Mouse (Mus musculus) adrenal gland (tissue): ENCODE measurements around the gene Map3k1.

ENCODE experiments used
- intact Hi-C: fragments of 180-260 bp; cut with DNase I; formaldehyde crosslinking; loops from one replicate; pipeline ENCODE4 v1.15.1; 2025

Gene Map3k1

GRCm38 (mm10) chr13:111792130-111792974 is 16.4 kb downstream of the Map3k1 start:
- intact Hi-C loops = no loop called here

GRCm38 (mm10) chr13:111791596-111791995 is 17.2 kb downstream of the Map3k1 start:
- intact Hi-C loops = no loop called here

- intact Hi-C loops = loop anchor here (5.0 kb wide), 2 partner anchors 408 to 473 kb away; no protein-coding TSS in a partner anchor
Measured at GRCm38 (mm10) chr13:111789420-111790065, 19.2 kb downstream of the Map3k1 start.

GRCm38 (mm10) chr13:111788882-111789281 is 19.9 kb downstream of the Map3k1 start:
- intact Hi-C loops = loop anchor here (5.0 kb wide), 2 partner anchors 408 to 473 kb away; no protein-coding TSS in a partner anchor

GRCm38 (mm10) chr13:111787857-111788619 is 20.8 kb downstream of the Map3k1 start:
- intact Hi-C loops = loop anchor here (5.0 kb wide), 2 partner anchors 409 to 474 kb away; no protein-coding TSS in a partner anchor

GRCm38 (mm10) chr13:111786584-111786983 is 22.2 kb downstream of the Map3k1 start:
- intact Hi-C loops = loop anchor here (5.0 kb wide), 2 partner anchors 411 to 476 kb away; no protein-coding TSS in a partner anchor

GRCm38 (mm10) chr13:111783451-111783850 is 25.3 kb downstream of the Map3k1 start:
- intact Hi-C loops = no loop called here

GRCm38 (mm10) chr13:111779471-111779870 is 29.3 kb downstream of the Map3k1 start:
- intact Hi-C loops = no loop called here

- intact Hi-C loops = no loop called here
Measured at GRCm38 (mm10) chr13:111778606-111779005, 30.2 kb downstream of the Map3k1 start.

GRCm38 (mm10) chr13:111777865-111778264 is 30.9 kb downstream of the Map3k1 start:
- intact Hi-C loops = no loop called here

GRCm38 (mm10) chr13:111777179-111777578 is 31.6 kb downstream of the Map3k1 start:
- intact Hi-C loops = no loop called here

GRCm38 (mm10) chr13:111772075-111772474 is 36.7 kb downstream of the Map3k1 start:
- intact Hi-C loops = loop anchor here (5.0 kb wide), 1 partner anchor 490 kb away; no protein-coding TSS in a partner anchor

- intact Hi-C loops = loop anchor here (5.0 kb wide), 1 partner anchor 491 kb away; no protein-coding TSS in a partner anchor
Measured at GRCm38 (mm10) chr13:111771232-111771631, 37.6 kb downstream of the Map3k1 start.

- intact Hi-C loops = loop anchor here (5.0 kb wide), 1 partner anchor 492 kb away; no protein-coding TSS in a partner anchor
Measured at GRCm38 (mm10) chr13:111770776-111771175, 38.0 kb downstream of the Map3k1 start.

- intact Hi-C loops = no loop called here
Measured at GRCm38 (mm10) chr13:111762526-111762925, 46.3 kb downstream of the Map3k1 start.

GRCm38 (mm10) chr13:111756986-111757385 is 51.8 kb downstream of the Map3k1 start:
- intact Hi-C loops = no loop called here

- intact Hi-C loops = no loop called here
Measured at GRCm38 (mm10) chr13:111755937-111756336, 52.9 kb downstream of the Map3k1 start.

GRCm38 (mm10) chr13:111755377-111755776 is 53.4 kb downstream of the Map3k1 start:
- intact Hi-C loops = no loop called here

- intact Hi-C loops = no loop called here
Measured at GRCm38 (mm10) chr13:111753321-111753720, 55.5 kb downstream of the Map3k1 start.

GRCm38 (mm10) chr13:111748301-111749062 is 60.3 kb downstream of the Map3k1 start:
- intact Hi-C loops = loop anchor here (10.0 kb wide), 1 partner anchor 214 kb away; no protein-coding TSS in a partner anchor
